Mouse (Mus musculus) E14TG2a.4 (cell line): ENCODE measurements around the gene Fbxw4.

Experiments
- CTCF ChIP-seq: conservative IDR thresholded peaks from 2 replicates; pipeline ENCODE4 v1.5.1; 2014; ENCODE audit warnings: low read length
- NANOG ChIP-seq: IDR thresholded peaks from 2 replicates; pipeline ENCODE4 v1.6.1; 2014; ENCODE audit warnings: borderline replicate concordance, low read length, mixed read lengths

DNA sequence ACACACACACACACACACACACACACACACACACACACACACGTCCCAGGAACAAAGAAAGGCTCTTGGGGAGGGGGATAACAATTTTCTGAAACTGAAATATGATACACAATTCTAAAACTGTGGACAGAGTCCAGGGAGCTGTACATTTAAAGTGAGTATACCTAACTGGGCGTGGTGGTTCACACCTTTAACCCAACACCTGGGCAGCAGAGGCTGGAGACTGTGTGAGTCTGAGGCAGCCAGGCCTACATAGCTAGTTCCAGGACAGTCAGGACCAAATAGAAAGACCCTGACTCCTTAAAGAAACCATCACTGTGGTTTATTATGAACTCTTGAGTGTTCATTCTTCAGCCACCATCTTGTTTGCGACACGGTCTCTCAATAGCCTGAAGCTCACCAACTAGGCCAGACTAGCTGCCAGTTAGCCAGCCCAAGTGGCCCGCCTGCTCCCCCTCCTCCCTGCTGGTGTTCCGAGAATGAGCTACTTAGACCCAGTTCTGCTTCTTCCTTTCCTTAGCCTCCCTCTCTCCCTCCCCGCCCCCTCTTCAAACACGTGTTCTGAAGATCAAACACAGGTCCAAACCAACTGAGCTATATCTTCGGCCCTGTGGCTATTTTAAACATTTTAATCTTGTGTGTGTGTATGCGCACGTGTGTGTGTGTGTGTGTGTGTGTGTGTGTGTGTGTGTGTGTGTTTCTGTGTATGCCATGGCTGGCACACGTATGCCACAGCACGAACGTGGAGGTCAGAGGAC is 40.2 kb downstream of the Fbxw4 start:
- TF ChIP-seq NANOG (no peak), CTCF (no peak)
